Mouse (Mus musculus) small intestine, adult 2 months (tissue): ENCODE data around the gene Fermt3.

ENCODE experiments used
- CTCF ChIP-seq: fragments of 200-500 bp; IDR thresholded peaks from 2 replicates; pipeline ENCODE4 v1.5.1; 2012; ENCODE audit warnings: low read depth, mild to moderate bottlenecking, control low read depth, inconsistent platforms, low read length, moderate library complexity, mixed read lengths; ENCODE audit not compliant: insufficient replicate concordance, insufficient read length; ENCODE audit errors: extremely low read depth
- POLR2A ChIP-seq: fragments of 200-500 bp; IDR thresholded peaks from 2 replicates; pipeline ENCODE4 v1.6.1; 2012; ENCODE audit warnings: low read depth, mild to moderate bottlenecking, control low read depth, inconsistent platforms, low read length, moderate library complexity

- TF ChIP-seq CTCF (no peak), POLR2A (no peak)
Measured at GRCm38 (mm10) chr19:6983621-6984020, 35.6 kb downstream of the Fermt3 start.
